Mouse (Mus musculus): ENCODE results near the gene Frmd8.
"Not testable (repeated sequence)": the region's sequence is repeated elsewhere in the genome, so short reads cannot be mapped to it uniquely, and the experiment has no call there.

The Frmd8 gene

DNA sequence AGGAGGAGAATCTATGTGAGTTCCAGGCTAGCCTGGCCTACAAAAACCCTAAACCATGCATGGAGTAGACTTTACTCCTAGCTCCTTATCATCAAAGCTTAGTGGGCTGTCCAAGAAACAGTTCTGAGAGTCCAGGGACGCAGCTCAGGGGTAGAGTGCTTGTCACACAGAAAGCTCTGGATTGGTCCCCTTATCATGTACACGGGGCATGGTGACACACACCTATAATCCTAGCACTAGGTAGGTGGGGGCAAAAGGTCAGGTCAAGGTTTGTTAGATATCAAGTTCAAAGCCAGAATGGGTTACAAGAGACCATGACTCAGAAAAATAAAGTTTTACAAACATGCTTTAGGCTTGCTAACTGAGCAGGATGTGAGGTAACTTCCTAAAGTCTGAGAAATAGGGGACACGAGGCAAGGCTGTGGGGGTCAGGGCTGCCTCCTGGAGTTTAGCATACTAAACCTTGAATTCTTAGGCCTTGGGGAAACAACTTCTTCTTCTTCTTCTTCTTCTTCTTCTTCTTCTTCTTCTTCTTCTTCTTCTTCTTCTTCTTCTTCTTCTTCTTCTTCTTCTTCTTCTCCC lies 12.3 kb upstream of the Frmd8 start:
- no peak for DNase-seq (ENCODE audit: extremely low read depth, low read depth, low spot score)

DNA sequence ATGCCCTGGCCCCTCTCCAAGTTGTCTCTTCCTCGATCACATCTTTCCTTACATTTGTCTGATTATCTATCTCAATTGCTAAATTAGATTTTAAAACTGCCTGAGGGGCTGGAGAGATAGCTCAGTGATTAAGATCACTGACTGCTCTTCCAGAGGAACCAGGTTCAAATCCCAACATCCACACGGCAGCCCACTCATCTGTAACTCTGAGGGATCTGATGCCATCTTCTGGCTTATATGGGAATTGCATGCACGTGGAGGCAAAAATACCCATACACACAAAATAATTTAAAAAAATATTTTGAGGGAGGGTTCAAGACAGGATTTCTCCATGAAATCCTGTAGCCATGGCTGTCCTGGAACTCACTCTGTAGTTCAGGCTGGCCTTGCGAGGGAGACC lies 10.8 kb upstream of the Frmd8 start:
- no peak for DNase-seq (ENCODE audit: extremely low read depth, low read depth, low spot score)

DNA sequence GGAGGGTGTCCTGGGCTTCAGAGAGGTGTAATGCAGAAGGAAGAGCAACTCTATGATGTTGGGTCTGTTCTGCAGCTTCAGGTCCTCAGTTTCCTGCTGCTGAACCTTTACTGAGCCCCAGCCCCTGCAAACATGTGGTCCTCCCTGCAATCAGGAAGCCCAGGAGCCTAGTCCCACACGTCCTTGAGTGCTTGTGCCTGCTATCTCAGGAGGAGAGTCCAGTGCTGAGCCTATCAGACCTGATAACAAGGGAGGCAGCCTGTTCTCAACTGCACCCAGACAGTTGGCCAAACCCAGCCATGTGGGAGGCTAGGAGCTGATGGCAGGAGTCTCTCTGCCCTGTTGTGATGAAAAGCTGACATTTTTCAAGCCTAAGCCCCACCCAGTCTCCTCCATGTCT lies 8.9 kb upstream of the Frmd8 start:
- DNase-seq (ENCODE audit: extremely low read depth, low read depth, low spot score) = no peak

DNA sequence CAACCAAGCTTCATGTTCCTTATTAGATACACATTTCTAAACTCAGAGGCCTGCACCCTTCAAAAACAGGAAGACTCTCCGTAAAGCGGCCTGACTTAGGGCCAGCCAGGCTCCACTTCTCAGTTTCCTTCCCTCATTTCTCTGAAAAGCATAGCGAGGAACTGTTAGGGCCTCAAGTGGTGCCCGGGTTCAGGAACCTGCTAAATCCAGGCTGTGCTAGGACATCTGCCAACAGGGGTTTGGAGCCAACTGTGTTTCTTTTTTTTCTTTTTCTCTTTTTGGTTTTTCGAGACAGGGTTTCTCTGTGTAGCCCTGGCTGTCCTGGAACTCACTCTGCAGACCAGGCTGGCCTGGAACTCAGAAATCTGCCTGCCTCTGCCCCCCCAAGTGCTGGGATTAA lies 7.0 kb upstream of the Frmd8 start:
- not testable (repeated sequence) for DNase-seq (ENCODE audit: extremely low read depth, low read depth, low spot score)

DNA sequence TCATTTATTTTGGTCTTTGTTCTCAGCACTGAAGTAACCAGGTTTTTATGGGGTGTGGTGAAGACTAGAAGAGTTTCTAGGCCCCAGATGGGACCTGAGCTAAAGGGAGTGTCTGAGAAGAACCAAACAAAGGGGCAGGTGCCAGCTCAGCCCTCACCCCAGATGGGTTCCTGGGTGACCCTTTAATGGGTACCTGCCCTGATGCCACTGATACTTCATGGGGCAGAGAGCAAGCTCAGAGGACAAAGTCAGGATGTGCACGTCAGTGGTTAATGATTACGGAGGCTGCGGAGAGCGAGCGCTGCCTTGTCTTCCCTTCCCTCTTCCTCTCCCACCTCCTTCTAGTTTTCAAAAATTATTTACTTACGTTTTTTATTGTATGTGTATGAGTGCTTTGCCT lies 6.1 kb upstream of the Frmd8 start:
- DNase-seq (ENCODE audit: extremely low read depth, low read depth, low spot score) = no peak

DNA sequence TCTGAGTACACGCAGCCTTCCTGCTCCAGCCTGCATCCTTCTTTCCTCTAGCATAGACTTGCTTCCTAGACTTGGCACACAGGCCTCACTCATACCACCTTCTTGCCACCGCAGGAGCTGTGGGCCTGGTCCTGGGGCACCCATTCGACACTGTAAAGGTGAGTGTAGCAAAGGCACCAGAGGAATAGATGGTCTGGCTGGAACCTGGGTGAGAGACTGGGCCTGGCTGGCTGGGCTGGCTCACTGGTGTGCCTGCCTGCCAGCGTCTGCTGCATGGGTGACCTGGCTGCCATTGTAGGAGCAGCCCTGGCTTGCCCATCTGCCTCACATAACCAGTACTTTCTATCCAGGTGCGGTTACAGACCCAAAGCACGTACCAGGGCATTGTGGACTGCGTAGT lies 4.7 kb upstream of the Frmd8 start:
- DNase-seq (ENCODE audit: extremely low read depth, low read depth, low spot score) = no peak

DNA sequence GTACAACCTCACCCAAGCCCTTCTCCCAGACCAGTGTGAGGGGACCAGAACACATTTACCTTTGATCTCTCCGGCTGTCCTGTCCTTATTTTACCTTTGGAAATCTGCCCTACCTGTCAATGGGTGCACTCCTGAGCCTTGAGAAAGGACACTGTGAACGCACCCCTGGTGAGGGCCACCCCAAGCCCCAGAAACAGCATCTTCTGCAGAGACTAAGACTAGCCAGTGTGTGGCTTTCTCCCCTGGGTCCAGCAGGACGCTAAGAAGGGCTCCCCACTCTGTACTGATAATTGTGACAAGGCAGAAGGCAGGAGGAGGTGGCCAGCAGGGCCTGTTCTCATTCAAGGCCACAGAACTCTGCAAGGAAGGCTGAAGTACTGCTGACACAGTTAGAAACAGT lies 3.8 kb upstream of the Frmd8 start:
- no peak for DNase-seq (ENCODE audit: extremely low read depth, low read depth, low spot score)

DNA sequence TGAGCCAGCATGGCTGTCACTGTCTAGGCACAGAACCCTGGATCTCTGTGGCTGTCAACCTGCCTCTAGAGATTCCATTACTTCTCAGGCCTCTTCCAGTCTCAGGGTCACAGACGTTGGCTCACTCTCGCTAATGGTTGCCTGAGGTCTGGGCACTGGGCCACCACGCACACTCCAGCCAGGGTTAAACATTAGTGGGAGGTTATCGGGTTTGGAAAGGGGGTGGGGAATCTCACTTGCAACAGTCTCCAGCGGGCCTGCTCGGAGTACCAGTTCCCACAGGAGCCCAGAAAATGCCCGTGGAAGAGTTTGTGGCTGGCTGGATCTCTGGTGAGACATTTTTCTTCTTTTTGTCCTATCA lies 3.3 kb upstream of the Frmd8 start:
- no peak for DNase-seq (ENCODE audit: extremely low read depth, low read depth, low spot score)

DNA sequence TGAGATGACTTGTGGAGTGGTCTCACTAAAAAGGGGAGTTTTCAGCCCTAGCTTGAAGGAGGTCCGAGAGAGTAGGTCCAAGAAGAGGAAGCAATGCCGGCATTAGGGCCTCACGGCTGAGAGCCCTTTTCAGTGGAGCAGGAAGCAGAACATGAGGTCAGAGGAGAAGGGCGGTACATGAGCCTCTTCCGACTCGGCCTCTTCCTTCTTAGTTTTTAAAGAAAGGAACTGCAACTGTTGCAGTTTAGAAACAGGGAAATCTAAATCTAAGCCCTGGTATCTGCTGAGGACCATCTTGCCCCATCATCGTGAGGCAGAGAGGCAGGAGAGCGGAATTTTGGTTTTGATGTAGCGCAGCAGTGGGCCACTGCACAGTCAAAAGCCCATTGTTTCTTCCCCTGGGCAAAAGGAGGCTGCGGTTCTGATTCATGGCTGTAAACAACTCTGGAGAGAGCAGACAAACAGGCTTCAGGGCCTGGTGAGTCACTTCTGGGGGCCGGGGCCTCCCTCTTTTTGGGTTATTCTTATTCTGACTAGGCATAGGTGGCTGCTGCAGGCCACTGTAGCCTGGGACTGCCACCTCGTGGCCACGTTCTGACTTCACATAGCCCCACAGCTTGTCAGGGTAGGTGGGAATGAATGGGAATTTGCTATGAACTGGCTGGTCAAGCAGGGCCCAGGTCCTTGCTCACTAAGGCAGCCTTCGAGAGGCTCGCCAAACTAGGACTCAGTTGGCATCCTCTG lies 2.7 kb upstream of the Frmd8 start, which contains the start of gene Slc25a45:
TSS of gene Slc25a45 (plus strand) at position 191 of the 744 bp plus-strand sequence.
- DNase-seq (ENCODE audit: extremely low read depth, low read depth, low spot score) = no peak

DNA sequence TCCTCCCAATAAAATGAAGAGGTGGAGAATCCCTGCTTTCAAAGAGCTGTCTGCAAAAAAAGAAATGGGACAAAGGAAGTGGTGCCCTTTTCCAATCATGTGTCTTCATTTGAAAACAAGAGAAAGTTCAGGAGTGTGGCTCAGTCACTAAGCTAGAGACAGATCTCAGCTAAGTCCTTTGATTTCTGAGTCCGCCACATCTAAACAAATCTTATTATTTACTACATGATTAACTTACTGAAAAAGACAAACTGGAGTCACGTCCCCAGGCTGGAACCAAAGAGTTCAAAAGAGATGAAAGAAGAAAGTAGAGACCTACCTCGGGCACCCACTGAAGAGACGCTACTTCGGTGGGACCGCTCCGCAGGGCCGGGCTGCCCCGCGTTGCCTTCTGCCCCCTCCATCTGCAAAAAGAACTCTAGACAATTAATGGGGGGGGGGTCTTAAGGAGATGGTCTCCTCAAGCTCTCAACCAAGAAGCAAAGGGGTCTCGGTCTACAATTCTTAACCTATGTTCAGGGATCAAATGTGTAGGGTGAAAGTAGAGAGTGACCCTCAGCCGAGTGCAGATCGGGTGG lies 594 bp downstream of the Frmd8 start:
- DNase-seq (ENCODE audit: extremely low read depth, low read depth, low spot score) = no peak

DNA sequence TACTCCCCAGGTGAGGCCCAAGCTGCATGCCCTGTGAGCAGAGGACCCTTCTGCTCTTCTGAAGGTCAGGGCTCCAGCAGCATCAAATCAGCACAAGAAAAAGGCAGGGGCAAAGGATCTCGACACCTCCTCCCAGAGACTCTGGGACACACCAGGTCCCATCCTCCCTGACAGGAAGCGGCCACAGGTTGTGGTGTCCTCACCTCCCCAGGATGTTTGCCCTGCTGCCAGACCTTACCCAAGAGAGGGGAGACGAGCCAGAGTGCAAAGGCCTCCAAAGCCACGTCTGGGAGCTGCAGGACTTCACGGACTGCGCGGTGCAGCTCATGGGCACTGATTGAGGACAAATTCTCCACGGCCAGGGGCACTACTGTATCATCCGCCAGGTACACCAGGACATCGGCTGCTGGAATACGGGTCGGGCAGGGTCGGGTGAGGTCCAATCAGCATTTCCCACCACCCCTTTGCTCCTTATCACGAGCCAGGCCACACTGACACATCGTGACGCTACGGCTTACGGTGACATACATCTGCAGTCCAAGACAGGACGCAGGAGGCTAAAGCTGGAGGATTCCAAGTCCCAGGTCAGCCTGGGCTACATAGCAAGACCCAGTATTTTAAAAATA lies 2.0 kb downstream of the Frmd8 start:
- no peak for DNase-seq (ENCODE audit: extremely low read depth, low read depth, low spot score)

DNA sequence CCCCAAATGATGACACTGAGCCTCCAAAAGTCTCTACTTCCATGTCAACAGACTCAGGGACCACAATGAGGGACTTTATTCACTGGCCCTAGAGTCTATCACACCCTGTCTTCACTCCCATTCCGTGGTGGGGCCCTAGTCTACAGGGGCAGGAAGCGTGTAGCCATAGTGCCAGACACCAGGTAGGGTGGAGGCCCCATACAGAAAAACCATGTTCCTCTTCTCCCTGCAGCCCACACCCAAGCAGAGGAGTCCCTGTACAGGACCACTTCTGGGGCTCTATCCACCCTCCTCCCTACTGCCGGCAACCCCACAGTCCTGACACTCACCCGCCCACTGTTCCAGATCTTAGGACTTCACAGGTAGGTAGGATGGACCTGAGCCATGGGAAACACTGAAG lies 2.5 kb downstream of the Frmd8 start:
- no peak for DNase-seq (ENCODE audit: extremely low read depth, low read depth, low spot score)

DNA sequence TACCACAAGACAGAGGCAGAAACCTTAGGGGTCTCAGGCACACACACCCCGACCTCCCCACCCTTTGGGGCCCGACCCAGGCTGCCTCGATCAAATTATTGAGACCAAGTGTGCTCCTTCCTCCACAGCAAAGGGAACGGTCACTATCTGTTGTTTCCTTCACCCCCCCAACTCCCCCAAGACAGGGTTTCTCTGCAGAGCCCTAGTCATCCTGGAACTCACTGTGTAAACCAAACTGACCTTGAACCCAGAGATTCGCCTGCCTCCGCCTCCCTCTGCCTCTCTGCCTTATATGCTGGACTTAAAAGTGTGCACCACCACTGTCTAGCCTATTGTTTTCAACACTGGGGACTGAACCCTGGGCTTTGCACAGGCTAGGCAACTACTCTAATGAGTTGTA lies 3.4 kb downstream of the Frmd8 start:
- DNase-seq (ENCODE audit: extremely low read depth, low read depth, low spot score) = no peak

DNA sequence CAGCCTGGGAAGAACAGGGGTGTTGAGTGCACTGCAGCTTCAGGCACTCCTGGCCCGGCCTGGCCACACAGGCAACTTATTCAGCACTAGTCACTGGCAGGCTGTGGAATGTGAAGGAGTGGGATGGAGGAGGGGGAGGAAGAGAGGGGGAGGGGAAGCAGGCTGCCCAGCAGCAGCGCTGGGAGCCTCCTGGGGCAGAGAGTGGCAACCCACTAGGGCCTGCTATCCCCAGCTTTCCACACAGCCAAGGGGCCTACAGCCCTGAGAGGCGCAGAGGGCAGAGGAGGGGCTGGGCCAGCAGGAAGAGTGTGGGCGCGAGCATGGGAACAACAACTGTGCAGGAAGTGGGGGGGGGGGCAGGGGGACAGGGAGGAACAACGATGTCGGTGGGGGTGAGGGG lies 3.8 kb downstream of the Frmd8 start:
- DNase-seq (ENCODE audit: extremely low read depth, low read depth, low spot score) = no peak

DNA sequence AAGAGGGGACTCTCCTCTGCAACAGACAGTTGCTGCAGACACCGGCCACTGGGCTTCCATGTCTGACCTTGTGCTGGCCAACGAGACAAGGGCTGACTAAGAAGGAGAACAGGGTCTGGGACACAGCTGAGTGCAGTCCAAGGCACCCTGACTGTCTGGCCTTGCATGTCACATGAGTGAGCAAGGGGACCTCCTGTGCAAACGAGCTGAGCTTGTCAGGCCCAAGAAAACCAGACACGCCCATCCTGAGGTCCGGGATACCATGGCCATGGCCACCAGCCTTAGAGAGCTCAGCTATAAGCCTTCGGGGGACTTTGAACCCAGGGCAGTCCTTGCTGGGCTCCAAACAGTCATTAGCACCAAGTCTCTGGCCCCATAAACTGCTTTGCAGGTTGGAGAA lies 7.0 kb downstream of the Frmd8 start:
- DNase-seq (ENCODE audit: extremely low read depth, low read depth, low spot score) = no peak

DNA sequence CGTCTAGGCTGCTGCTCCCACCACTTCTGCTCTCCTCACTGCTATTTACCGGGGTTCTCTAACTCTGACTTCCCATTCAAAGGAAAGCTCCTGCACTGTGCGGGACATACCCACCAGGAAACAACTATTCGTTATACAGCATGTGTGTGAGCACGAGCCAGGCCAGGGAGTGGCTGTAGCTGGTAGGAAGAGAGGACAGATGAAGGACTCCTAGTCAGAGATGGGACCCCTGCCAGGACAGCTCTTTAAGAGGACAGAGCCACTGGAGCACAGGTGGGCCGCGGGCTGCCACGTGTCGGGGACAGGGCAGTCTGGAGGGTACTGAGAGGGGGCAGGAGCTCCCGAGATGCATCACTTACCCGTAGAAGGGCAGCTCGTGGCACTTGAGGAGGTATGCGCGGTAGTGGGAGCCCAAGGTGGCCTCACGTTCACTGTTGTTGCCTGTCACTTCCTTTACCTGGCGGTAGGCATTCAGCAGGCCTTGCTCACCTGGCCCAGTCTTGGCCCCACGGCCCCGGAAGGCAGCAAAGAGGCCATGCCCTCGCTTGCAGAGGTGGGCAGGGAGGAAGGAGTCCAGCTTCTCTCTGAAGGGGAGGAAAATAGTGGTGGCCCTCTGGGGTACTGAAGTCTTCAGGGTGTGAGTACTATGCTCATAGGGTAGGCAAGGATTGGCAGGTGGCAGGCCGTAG lies 10.2 kb downstream of the Frmd8 start:
- DNase-seq (ENCODE audit: extremely low read depth, low read depth, low spot score) = no peak

DNA sequence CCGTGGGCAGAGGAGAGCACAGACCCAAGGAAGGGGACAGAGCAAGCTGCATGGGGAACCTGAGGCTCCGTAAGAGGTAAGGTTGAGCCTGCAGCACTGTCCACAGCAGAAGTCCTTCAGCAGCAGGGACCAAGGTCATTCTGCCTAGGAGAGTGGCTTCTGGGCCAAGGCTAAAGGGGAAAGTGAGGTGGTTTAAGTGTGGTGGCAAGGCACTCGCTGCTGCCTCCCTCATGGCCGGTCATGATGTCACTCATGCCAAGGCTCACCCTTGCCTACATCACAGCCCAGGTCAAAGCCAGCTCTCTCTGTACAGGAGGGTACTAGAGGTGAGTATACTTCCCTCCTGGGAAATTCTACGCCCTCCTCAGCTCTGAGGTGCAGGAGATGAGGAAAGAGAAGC lies 11.3 kb downstream of the Frmd8 start:
- no peak for DNase-seq (ENCODE audit: extremely low read depth, low read depth, low spot score)

DNA sequence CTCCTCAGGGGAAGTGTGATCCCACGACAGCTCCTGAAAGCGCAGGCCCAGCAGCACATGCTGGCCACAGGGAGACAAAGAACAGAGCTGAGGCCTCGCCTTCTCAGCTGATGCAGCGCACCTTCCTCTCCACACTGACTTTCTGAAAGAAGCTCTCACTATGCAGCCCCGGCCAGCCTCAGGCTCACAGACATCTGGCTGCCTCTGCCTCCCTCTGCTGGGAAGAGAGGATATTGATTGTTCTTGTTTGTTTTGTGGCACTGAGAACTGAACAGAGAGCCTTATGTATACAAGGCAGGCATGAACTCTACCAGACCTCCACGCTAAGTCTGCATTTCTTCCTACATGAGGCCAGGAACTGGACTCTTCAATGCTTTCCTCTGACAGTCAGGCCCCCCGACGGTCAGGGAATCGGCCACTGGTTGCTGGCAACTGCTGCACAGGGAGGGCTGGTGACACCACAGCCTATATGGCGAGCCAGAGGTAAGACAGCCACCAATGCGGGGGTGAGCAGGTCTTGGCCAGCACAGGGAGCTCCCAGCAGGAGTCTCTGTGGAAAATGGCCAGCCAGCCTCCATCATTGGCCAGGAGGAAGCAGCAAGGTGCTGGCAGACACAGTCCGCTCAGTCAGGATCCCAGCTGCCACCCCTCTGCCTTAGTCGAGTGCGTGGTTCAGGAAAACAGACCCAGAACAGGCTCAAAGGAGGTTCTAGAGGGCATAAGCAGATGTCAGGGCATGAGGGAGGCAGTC lies 12.6 kb downstream of the Frmd8 start:
- DNase-seq (ENCODE audit: extremely low read depth, low read depth, low spot score) = no peak

DNA sequence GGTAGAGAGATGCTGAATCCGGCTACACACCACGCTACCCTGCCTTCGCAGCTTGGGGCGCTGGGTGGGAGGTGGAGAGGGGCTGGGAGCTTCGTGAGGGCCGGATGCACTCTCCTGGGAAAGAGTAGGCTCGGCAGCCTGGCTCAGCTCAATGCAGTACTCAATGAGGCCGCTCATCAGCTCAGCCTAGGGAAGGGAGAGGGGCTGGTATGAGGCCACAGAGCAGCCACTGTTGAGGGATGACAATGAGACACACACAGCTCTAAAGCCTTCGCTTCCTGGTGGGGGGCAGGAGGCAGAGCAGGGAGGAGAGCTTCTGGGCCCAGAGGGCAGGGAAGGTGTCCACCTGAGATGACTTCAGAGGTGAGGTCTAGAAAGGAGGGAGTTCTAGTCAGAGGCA lies 18.5 kb downstream of the Frmd8 start:
- DNase-seq (ENCODE audit: extremely low read depth, low read depth, low spot score) = no peak

DNA sequence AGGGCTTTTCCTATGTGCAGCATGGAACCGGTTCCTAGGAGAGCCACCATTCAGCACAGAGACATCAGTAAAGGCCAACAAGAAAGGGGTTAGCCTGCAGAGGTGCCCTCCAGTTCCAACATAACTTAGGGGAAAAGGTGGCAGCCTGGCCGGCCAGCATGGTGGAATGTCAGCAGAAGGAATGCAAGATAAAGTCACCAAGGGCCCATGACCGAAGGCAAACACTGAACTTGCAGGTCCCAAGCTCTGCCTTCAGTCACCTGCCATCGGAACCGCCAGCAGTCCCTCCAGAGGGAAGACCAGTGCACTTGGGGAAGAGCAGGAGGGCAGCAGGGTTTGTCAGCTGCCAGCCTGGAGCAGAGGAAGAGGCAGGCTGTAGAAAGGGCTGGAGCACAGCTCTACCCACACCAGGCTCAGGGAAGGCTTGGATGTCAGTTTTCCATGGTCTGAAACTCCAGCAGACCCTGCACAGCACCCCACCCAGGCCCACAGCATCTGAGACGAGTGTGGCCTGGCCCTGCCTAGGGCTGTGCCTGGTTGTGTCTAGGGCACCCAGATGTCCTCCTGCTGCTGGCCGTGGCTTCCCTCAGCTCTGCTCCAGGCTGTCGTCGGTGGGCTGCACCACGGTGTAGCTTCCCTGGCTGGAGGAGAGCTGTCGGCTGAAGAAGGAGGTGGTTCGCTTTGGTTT lies 22.9 kb downstream of the Frmd8 start:
- no peak for DNase-seq (ENCODE audit: extremely low read depth, low read depth, low spot score)

Data from fat pad, adult 2 months (tissue).